Mouse (Mus musculus) heart, adult 8-10 months (tissue): ENCODE measurements around the gene Duoxa1. TPM values are rescaled to one million over a fixed set of nuclear protein-coding genes. Genes with fewer than 3 reads are reported as not detected.
"Not testable (repeated sequence)": the region's sequence is repeated elsewhere in the genome, so short reads cannot be mapped to it uniquely, and the experiment has no call there.

Experiments used
- DNase-seq: peaks from one replicate; pipeline ENCODE4 v3.0.0; 2022; ENCODE audit warnings: low spot score
- total RNA-seq, 4 experiments: library from RNA; stranded (reverse); gene quantifications; 2 replicates each; pipeline ENCODE4 v1.2.4; 2022

The Duoxa1 gene
- under 1 TPM in 3 of 4 experiments, not detected in 1; 0.14 to 0.37 (median 0.34) TPM for total RNA-seq

DNA sequence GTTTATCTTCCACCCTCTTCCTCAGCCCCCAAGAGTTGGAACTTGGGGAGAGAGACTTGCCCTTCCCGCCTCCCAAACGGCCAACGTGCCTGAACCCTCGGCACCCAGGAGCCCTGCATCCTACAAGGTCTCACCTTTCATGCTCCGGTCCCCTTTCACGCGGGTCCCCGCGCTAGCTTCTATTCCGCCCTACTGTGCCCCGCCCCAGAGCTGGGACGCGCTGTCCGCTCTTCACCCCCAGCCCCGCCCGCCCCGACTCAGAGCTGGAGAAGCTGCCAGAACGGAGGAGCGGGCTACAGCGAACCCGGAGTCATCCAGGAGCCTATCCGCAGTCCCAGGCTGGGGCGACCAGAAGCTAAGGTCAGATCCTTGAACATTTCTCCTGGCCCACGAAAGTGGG lies at the start of gene Duoxa1:
TSS of gene Duoxa1 (minus strand) at position 195 of the 400 bp plus-strand sequence.
- no peak for DNase-seq

GRCm38 (mm10) chr2:122362622-122363523 lies 49.3 kb upstream of the Duoxa1 start:
- DNase-seq, result no peak

- DNase-seq, result no peak
Measured at GRCm38 (mm10) chr2:122361868-122362621, 48.5 kb upstream of the Duoxa1 start.

DNA sequence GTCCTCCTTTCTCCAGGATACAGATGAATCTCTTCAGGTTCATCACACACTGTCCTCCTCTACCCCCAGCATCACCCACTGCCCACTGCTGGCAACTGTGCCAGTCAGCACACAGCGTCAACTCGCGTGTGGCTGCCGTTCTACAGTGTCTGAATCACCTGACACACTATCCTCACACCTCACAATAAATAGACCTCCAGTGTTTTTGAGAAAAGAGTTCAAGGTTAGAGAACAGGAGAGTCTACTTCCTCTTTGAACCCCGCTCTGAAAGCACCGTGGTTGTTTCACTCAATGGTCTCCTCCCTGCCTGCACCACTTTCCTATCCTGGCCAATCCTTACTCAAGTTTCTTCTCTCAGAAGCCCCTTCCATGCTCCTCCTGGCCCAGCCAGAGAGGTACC lies 47.7 kb upstream of the Duoxa1 start:
- no peak for DNase-seq

GRCm38 (mm10) chr2:122360310-122360709 lies 46.8 kb upstream of the Duoxa1 start:
- DNase-seq, result no peak

DNA sequence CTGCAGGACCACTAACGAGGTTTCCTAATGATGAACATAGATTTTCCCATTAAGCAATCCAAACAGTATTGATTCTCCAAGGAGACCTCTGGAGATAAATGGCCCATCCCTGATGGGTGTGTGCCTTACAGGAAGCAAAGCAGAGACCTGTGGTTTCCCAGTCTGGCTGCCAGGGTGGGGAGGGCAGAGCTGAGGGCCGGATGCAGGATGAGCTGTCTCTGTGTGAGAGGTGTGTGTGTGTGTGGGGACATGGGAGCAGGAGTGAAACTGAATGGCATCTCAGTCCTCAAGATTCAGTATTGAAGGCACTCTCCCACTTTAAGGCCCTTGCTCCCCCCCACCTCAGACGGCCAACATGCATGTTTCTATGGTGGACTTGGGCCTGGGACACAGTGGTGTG lies 42.7 kb upstream of the Duoxa1 start:
- DNase-seq, result no peak

DNA sequence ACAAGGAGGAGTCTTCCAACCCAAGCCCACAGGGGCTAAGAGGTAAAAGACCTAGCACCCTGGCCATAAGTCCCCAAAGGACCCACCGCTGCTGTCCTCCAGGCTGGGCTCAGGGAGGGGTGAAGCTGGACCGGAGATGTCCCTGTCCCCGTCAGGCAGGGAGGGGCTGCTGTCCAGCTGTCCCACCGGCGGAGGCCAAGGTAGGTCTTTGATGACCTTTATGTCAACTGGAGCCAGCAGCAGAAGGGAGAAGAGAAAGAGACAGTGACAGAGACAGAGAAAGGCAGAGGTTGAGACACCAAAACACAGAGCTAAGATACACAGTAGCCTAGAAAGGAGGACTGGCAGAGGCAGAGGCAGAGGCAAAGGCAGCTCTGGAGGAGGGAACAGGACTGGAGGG lies 41.9 kb upstream of the Duoxa1 start:
- DNase-seq, result no peak

- DNase-seq, result no peak
Measured at GRCm38 (mm10) chr2:122354191-122354929, 40.8 kb upstream of the Duoxa1 start.

- DNase-seq, result no peak
Measured at GRCm38 (mm10) chr2:122353765-122354164, 40.2 kb upstream of the Duoxa1 start.

DNA sequence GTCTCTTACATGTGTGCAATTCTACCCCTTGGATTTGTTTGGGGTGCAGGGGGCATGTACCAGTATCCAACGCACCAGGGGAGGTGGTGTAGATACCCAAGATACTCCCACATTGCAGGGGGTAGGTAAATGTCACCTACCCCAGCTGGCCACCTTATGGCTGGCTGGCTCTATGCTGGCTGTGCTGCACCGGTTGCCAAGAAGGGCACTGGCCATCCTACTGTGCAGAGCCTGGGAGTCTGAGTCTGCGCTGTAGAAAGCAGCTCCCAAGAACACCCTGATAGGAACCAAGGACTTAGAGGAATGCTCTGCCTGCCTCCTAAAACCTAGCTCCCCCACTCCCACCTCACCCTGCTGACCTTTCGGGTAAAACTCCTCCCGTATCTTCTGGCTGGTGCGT lies 39.5 kb upstream of the Duoxa1 start:
- no peak for DNase-seq

- no peak for DNase-seq
Measured at GRCm38 (mm10) chr2:122351931-122352329, 38.4 kb upstream of the Duoxa1 start.

GRCm38 (mm10) chr2:122351156-122351930 lies 37.8 kb upstream of the Duoxa1 start:
- DNase-seq, result no peak

GRCm38 (mm10) chr2:122349136-122349785 lies 35.7 kb upstream of the Duoxa1 start:
- no peak for DNase-seq

DNA sequence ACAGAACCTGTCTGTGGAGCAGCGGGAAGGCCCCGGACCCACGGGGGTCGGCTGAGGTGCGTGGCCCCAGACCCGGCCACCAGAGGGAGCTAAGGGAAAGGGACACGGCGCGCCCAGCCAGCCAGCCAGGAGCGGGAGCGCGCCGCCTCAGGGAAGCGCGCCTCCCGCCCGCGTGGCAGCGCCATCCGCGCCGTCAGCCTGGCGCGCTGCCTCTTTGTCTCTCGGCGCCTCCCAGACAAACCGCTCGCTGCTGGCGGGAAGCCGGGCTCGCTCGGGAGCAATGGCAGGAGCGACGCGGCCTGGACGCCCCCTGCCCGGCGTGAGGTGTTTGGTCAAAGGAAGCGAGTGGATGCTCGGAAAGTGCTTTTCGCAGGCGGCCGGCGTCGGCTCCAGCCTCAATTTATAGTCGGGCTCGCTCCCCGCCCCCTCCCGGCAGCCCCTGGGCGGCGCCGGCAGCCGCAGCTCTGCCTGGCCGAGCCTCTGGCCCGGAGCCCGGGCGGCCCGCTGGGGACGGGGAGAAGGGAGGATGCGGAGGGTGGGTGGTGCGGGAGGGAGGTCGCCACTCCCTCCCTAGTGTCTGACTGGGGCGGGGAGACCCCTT lies 35.1 kb upstream of the Duoxa1 start:
- DNase-seq, result peak; percentile 86

GRCm38 (mm10) chr2:122347257-122347656 lies 33.7 kb upstream of the Duoxa1 start:
- no peak for DNase-seq

DNA sequence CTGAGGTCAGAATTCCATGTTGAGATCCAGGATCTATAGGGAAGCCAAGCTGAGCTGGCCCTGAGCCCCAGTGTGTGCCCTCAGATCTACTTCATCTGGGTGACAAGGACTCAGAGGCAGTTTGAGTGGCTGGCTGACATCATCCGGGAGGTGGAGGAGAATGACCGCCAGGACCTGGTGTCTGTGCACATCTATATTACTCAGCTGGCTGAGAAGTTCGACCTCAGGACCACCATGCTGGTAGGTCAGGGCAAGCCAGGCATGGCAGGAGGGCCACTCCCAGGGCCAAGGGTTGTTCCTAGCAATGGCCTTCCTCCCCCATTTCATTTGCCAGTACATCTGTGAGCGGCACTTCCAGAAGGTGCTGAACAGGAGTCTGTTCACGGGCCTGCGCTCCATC lies 32.6 kb upstream of the Duoxa1 start:
- not testable (repeated sequence) for DNase-seq

DNA sequence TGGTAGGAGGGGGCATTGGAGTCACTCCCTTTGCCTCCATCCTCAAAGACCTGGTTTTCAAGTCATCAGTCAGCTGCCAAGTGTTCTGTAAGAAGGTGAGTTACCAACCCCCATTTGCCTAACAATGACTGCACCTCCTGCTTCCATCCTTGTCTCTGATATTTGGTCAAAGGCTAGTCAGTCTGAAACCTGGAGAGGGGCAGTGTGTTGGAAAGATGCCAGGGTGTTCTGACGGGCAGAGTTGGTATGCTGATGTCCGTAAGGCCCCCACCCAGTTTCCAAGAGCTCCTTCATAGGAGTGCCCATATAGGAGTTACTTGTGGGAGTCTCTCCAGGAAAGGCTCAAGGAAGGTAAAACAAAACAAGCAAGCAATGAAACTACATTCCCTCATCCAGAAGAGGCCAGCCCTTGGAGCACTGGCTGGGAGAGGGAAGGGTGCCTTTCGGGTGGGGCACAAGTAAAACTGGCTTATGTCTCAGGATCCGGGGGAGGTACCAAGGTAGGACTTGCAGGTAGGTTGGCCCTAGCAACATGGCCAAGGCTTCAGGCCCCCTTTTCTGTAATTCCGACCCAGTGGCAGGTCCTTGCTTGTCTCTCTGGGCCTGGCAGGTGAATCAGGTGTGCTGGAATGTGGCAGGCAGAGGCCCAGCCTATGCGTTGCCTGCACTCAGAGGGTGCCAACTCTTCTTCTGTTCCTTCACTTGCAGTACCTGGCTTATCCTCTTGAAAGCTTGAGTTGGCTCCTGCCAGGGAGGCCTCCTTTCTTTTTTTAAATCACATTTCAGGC lies 31.8 kb upstream of the Duoxa1 start:
- DNase-seq, result no peak

DNA sequence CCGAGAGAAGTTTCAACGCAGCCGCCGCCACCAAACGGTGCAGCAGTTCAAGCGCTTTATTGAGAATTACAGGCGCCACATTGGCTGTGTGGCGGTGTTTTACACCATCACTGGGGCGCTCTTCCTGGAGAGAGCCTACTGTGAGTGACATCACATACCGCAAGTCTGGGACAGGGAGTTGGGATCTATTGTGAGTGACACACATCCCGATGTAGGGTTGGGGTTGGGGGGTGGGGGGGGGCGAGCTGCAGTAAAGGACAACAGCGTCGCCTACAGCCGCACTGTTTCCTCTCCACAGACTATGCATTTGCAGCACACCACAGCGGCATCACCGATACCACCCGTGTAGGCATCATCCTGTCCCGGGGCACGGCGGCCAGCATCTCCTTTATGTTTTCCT lies 23.8 kb upstream of the Duoxa1 start:
- no peak for DNase-seq

DNA sequence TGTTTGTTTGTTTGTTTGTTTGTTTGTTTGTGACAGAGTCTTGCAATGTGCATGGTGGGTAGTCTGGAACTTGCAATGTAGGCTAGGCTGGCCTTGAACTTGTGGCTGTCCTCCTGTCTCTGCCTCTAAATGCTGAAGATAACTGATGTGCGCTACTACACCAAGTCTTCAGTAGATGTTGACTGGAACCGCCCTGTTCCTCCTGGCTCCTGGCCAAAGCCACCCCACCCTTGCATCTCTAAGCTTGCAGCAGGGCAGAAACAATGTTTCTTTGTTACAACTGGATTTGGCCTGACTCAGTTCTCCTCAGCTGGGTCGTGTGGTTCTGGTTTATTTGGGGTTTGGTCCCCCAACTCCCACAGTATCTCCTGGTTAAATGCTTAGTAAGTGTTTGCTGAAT lies 20.6 kb upstream of the Duoxa1 start:
- no peak for DNase-seq

- no peak for DNase-seq
Measured at GRCm38 (mm10) chr2:122332222-122332621, 18.7 kb upstream of the Duoxa1 start.
